Mouse (Mus musculus) bone marrow macrophage, adult 2 months (primary cell): ENCODE data around the gene Jmjd1c.

Source experiments
- CTCF ChIP-seq: IDR thresholded peaks from 2 replicates; pipeline ENCODE4 v1.5.1; 2012; ENCODE audit warnings: low read depth, mild to moderate bottlenecking, low read length, moderate library complexity
- POLR2A ChIP-seq: IDR thresholded peaks from 2 replicates; pipeline ENCODE4 v1.6.1; 2012; ENCODE audit warnings: mild to moderate bottlenecking, low read depth, low read length, borderline replicate concordance

DNA sequence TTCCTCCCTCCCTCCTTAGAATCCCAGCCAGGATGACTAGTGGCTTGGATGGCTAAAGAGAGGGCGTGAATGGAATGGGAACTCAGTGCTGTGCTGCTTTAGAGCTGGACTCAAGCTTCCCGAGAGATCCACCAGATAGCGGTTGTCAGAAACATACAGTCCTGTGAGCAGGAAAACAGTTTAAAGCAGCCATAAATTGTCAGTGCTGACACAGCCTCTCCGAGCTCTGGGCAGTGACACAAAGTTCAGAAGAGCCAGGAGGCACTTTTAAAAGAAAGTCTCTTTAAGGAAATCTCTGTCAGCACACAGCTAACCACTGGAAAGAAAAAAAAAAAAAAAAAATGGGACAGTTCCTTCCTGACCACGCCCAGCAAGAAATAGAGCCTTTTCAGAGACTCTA lies 156.4 kb downstream of the Jmjd1c start:
- no peak for TF ChIP-seq CTCF
- no peak for TF ChIP-seq POLR2A
